Mouse (Mus musculus) layer of hippocampus, postnatal 36 days (tissue): ENCODE measurements at regions not wholly inside any gene's neighbourhood (a gene's known extent, or its start where the extent isn't known, plus 50 kb on each side); places are given as distances from the start of the nearest gene placed in this dataset.

Experiments
- DNase-seq, 2 experiments: peaks; one replicate each; pipeline ENCODE4 v3.0.0; 2022

DNA sequence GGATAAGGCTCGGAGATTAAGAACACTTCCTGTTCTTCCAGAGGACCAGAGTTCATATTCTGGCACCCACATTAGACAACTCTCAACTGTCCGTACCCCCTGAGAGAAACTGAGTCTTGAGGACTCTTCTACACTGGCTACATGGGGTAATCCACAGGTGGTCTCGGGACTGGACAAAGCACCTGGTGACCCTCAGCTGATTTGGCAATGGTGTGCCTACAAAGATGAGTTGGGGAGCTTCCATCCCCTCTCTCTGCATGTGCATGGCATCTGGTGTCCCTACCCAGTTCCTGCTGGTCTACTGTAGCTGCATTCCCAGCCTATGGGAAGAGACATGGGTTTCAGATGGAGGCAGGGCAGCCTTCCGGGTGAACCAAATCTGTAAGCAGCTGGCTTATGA lies 61.2 kb upstream of the Kcnj15 start:
- DNase-seq, result no peak

GRCm38 (mm10) chr16:95196622-95197021 lies 60.7 kb upstream of the Kcnj15 start:
- peak; percentile 58 to 71 for DNase-seq

DNA sequence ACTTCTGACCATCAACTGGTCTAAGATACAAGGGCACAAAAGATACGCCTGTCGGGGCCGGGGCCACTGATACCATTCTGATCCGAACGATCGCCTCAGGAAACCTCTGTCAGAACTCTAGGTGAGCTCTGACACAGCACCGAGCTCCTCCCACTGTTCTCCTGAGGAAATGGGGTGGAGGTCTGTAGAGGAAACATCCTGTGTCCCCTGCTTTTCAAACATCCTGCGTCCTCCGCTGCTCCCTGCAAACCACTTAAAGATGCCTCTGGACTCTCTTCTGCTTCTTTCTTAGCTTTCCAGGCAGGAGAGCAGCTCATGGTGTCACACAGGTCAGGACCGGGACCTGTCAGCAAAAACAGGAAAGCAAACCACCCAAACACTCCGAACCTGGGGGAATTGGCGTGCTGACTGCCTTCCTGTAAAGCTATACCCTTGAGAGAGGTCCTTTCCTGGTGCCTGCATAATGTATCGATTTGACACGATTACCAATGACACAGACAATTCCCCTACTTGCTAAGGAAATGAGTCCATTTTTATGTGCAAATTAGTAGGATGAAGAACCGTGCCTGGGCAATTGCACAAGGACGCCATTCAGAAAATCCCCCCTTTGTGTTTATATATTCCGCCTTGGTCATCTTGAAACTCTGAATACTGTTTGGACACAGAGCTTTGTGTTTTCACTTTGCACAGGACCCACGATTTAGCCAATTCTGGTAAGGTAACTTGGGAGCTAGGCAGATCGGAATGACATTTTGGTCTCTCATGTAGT lies 58.4 kb upstream of the Kcnj15 start:
- DNase-seq, result no peak

GRCm38 (mm10) chr16:95202126-95202883 lies 55.1 kb upstream of the Kcnj15 start:
- DNase-seq, result no peak

DNA sequence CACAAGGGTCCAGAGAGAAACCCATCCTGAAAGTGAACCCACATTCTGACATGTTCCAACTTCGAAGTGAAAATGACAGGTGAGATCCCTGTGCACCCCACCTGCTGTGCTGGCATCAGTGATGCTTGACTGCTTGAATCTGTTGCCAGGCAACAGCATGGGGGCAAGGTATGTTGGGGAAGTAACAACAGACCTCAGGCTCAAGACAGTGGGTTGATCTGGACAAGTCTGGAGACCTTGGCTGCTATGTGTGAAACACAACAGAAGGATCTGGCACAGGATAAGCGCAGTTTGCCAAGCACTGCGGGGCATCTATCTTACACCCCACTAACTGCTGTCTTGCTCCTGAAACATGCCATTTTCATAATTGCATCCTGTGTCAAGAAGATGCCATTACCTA lies 54.3 kb upstream of the Kcnj15 start:
- no peak for DNase-seq

DNA sequence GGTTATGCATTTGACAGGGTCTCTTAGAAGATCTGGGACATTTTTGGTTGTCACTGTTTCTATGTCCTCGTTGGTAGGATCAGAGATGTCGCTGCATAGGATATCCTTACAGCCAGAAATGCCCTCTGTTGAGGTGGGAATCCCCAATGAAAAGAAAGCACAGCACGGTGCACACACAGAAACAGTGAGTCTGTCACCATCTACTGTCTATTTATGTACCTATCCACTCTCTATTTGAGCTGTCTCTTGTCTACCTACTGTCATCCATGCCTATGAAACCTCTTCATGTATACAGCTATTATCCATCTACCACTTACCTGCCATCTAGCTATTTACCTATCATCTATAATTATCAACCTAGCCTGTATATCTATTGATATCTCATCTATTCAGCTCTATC lies 53.6 kb upstream of the Kcnj15 start:
- no peak for DNase-seq

DNA sequence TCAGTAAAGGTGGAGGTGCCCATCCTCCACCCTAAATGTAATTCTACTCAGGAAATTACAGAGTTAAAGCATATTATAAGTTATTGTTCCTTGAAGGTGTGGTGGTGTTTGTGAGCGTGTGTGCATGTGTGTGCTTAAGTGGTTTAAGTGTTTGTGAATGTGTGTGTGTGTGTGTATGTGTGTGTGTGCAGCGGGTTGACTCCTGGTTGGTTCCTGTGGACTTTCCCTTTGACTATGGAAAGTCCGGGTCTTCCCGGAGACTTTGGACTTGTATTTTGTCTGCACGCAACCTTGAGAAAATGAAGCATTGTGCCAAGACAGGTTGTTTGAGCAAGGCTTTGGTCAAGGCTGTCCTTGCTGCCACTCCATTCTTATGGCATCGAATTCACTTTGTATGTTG lies 52.9 kb upstream of the Kcnj15 start:
- no peak for DNase-seq

- no peak for DNase-seq
These were observed 50.9 kb upstream of the Kcnj15 start for GRCm38 (mm10) chr16:95206445-95206844.

DNA sequence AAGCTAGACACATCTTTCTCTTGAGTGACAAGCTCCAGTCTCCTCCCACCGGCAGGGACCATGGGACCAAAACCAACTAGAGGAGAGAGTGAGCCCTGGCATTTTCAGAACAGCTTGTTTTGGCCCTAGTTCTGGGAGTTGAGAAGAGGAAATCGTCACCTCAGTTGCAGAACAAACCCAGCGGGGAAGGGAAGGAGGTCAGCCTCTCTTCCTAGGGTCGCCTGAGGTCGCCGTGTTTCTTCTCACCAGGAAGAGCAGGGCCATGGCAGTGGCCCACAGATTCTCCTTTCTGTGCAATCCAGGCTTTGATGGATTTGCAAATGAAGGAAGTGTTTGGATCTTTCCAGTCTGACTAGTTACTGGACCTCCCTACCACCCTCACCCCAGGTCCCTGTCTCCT lies 49.8 kb upstream of the Kcnj15 start:
- no peak for DNase-seq
